Mouse (Mus musculus) kidney, postnatal 0 days (tissue): Measurements from ENCODE around the gene Muc13. TPM values are rescaled to one million over a fixed set of nuclear protein-coding genes. Genes with fewer than 3 reads are reported as not detected.

Experiments used
- ATAC-seq: fragments of 200-750 bp; cut with Nextera tagmentation; replicated peaks from 2 replicates; pipeline ENCODE4 v1.8.0; 2017; ENCODE audit warnings: low read depth, moderate number of reproducible peaks, moderate TSS enrichment, moderate library complexity; ENCODE audit not compliant: low FRiP score
- DNase-seq: peaks from one replicate; pipeline ENCODE4 v3.0.0-alpha.2; 2016; ENCODE audit warnings: low spot score
- H3K27ac ChIP-seq: fragments of 300-500 bp; sonication (generic); 2 replicates; pipeline ENCODE4 v1.5.1; 2014; ENCODE audit warnings: mild to moderate bottlenecking
- H3K27me3 ChIP-seq: fragments of 300-500 bp; sonication (generic); 2 replicates; pipeline ENCODE4 v1.6.1; 2014; ENCODE audit warnings: low read length, mixed read lengths; ENCODE audit not compliant: insufficient read depth
- H3K36me3 ChIP-seq: fragments of 300-500 bp; sonication (generic); 2 replicates; pipeline ENCODE4 v1.6.1; 2014; ENCODE audit warnings: low read length, mixed read lengths; ENCODE audit not compliant: insufficient read depth
- H3K4me1 ChIP-seq: fragments of 300-500 bp; sonication (generic); replicated peaks from 2 replicates; pipeline ENCODE4 v1.6.1; 2014; ENCODE audit warnings: antibody characterized with exemption, low read length, mixed read lengths; ENCODE audit not compliant: insufficient read depth
- H3K4me2 ChIP-seq: fragments of 300-500 bp; sonication (generic); 2 replicates; pipeline ENCODE4 v1.6.1; 2014; ENCODE audit warnings: mild to moderate bottlenecking, low read length, moderate library complexity, mixed read lengths
- H3K4me3 ChIP-seq: fragments of 300-500 bp; sonication (generic); replicated peaks from 2 replicates; pipeline ENCODE4 v1.5.1; 2014; ENCODE audit warnings: low read depth, low read length
- H3K9ac ChIP-seq: fragments of 300-500 bp; sonication (generic); 2 replicates; pipeline ENCODE4 v1.6.1; 2014; ENCODE audit warnings: low read depth, low read length
- H3K9me3 ChIP-seq: fragments of 300-500 bp; sonication (generic); replicated peaks from 2 replicates; pipeline ENCODE4 v1.6.1; 2016; ENCODE audit warnings: low read length, inconsistent platforms, mixed read lengths
- CTCF ChIP-seq: IDR thresholded peaks from 2 replicates; pipeline ENCODE4 v1.5.1; 2016; ENCODE audit warnings: antibody characterized with exemption, low read depth, mild to moderate bottlenecking, moderate library complexity
- WGBS: fragments of 180-500 bp; shearing (Covaris S2); extraction: QIAGEN DNeasy Blood & Tissue Kit; methylation state at CpG from one replicate; pipeline ENCODE4 v1.1.7; 2014; 5-methylcytosine and 5-hydroxymethylcytosine counted together
- polyA plus RNA-seq: library from polyadenylated mRNA; unstranded; fragments of >200 nt; fragmentation: Nextera tagmentation; extraction: Ambion mirVana; gene quantifications from 2 replicates; pipeline ENCODE4 v1.2.1, GENCODE M21; 2015

Muc13 gene
- polyA plus RNA-seq: not detected in 2 replicates

DNA sequence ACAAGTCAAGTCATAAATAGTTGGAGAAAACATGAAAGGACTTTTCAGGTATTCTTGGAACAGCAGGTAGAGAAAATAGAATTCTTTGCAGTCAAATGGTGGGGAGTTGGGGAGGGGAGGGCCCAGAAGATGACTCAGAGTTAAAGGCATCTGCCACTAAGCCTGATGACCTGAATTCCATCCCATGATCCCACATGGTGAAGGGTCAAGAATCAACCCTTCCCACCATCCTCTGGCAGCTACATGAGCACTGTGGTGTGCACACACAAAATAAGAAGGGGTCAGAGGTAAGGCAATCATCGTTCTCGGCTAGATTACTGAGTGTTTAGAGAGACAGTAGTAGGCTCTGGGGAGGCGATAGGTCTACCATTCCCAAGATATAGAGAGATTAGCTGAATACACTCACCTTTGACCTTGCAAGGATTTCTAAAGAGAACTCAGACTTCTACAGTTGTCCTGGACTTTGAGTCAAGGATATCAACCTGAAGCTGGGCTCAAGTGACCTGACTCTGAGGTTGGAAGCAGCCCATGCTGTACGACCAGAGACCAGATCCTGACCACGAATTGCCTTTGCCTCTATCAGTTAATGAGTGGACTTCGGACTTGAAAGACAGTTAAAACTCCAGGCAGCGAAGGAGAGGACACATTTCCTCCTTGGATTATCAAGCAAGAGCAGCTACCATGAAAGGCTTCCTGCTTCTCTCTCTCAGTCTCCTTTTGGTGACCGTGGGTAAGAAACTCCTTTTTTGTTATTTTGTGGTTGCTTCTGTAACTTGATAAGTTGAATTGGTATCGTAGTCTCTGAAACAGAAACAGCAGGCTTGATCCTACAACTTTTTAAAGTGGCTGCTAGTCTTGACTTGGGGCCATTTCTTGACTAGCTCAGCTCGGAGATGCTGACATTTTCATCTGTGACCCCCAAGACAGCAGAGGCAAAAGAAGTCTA is at the start of gene Muc13:
Gene Muc13 (plus strand): TSS at position 192 of the 946 bp plus-strand sequence.
- Histone ChIP-seq H3K4me3 (no peak within 1 kb of the TSS), H3K36me3 (no peaks in the 10 kb centered on the region), H3K4me2 (no peak within 1 kb of the TSS), H3K27me3 (no peaks in the 10 kb centered on the region), H3K27ac (no peak within 1 kb of the TSS), H3K9me3 (no peaks in the 10 kb centered on the region), H3K9ac (no peak within 1 kb of the TSS), H3K4me1 (no peaks in the 10 kb centered on the region)
- DNase-seq (no peak), ATAC-seq (no peak)
- no peak for TF ChIP-seq CTCF
- 75% methylated on average over 10 of the region's 10 CpGs for WGBS

GRCm38 (mm10) chr16:33744622-33745419 is 49.0 kb upstream of the Muc13 start:
- Histone ChIP-seq H3K9me3 (no peaks in the 10 kb centered on the region), H3K36me3 (peaks cover 21% of the 10 kb centered on the region; the same call in 1 of the 2 replicates), H3K27me3 (no peaks in the 10 kb centered on the region), H3K4me2 (no peak overlapping the region), H3K4me3 (no peak overlapping the region), H3K9ac (no peak overlapping the region), H3K4me1 (no peaks in the 10 kb centered on the region), H3K27ac (no peak overlapping the region)
- TF ChIP-seq CTCF: peak; percentile 64
- whole genome bisulfite sequencing: 66% methylated on average over 7 of the region's 7 CpGs
- DNase-seq: peak; percentile 66
- ATAC-seq: no peak

GRCm38 (mm10) chr16:33745457-33745856 is 48.4 kb upstream of the Muc13 start:
- TF ChIP-seq CTCF: no peak

GRCm38 (mm10) chr16:33746074-33746676 is 47.7 kb upstream of the Muc13 start:
- Histone ChIP-seq H3K27ac (no peak overlapping the region), H3K9ac (no peak overlapping the region), H3K4me1 (no peaks in the 10 kb centered on the region), H3K9me3 (no peaks in the 10 kb centered on the region), H3K36me3 (peaks cover 21% of the 10 kb centered on the region; the same call in 1 of the 2 replicates), H3K4me3 (no peak overlapping the region), H3K4me2 (no peak overlapping the region), H3K27me3 (no peaks in the 10 kb centered on the region)
- TF ChIP-seq CTCF: no peak
- ATAC-seq (no peak), DNase-seq (no peak)
- 50% methylated on average over 10 of the region's 10 CpGs for WGBS

More at GRCm38 (mm10) chr16:33745457-33745856, 48.4 kb upstream of the Muc13 start:
- no peak overlapping the region for H3K4me2 ChIP-seq
- peaks cover 21% of the 10 kb centered on the region; the same call in 1 of the 2 replicates for H3K36me3 ChIP-seq
- 86% methylated on average over 7 of the region's 7 CpGs for WGBS
- no peak overlapping the region for H3K4me3 ChIP-seq
- no peak for DNase-seq
- H3K4me1 ChIP-seq: no peaks in the 10 kb centered on the region
- H3K9ac ChIP-seq: no peak overlapping the region
- no peak for ATAC-seq
- no peak overlapping the region for H3K27ac ChIP-seq
- no peaks in the 10 kb centered on the region for H3K27me3 ChIP-seq
- H3K9me3 ChIP-seq: no peaks in the 10 kb centered on the region

GRCm38 (mm10) chr16:33747346-33747954 is 46.4 kb upstream of the Muc13 start:
- H3K36me3 ChIP-seq: peaks cover 18% of the 10 kb centered on the region; the same call in 1 of the 2 replicates

More at GRCm38 (mm10) chr16:33747346-33747954, 46.4 kb upstream of the Muc13 start:
- Histone ChIP-seq H3K9ac (no peak overlapping the region), H3K27ac (no peak overlapping the region), H3K27me3 (no peaks in the 10 kb centered on the region), H3K4me2 (no peak overlapping the region), H3K4me1 (no peaks in the 10 kb centered on the region), H3K9me3 (no peaks in the 10 kb centered on the region), H3K4me3 (no peak overlapping the region)
- TF ChIP-seq CTCF: no peak
- WGBS: 66% methylated on average over 7 of the region's 7 CpGs
- DNase-seq: no peak
- ATAC-seq: no peak
